Mouse (Mus musculus): Measurements from ENCODE around the gene Dhrs1. TPM values are rescaled to one million over a fixed set of nuclear protein-coding genes. Genes with fewer than 3 reads are reported as not detected.

Gene Dhrs1
- polyA plus RNA-seq, 1 experiment = 122 TPM

DNA sequence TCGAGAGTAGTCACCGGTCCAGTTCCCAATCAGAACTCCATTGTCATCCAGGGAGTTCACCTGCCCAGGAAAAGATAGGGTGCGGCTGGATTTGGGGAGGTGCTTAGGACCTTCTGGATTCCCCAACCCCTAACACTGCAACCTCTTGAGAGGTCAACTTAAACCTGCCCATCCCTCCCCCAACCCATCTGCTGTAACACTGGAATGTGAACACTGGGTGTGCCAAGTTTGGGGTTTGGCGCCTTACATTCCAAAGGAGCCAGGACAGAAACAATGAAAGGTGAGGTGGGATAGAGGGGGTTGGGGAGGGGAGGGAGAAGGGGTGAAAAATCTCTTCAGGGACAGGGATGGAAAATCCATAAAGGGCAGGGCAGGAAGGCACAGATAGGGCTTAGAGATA is 36.0 kb downstream of the Dhrs1 start:
- WGBS = 85% methylated on average over 4 of the region's 4 CpGs

DNA sequence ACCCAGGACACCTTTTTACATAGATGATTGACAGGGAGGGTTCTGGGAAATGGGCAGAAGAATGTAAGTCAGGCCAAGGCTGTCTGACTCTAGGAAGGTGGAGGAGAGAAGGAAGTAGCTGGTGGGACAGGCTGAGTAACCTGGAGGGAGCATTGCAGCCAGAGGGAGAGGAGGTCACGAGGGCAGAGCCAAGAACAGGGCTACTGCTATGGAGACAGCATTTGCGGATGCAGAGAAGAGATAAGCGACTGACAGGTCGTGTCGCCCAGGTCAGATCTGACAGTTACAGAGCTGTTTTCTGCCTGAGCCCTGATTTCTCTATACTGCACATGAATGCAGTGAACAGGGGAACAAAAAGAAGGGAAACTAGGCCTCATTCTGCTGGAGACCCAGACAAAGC is 38.1 kb downstream of the Dhrs1 start:
- no peak for DNase-seq
- no peak overlapping the region for H3K27ac ChIP-seq (ENCODE audit: insufficient read depth, low read length)
- WGBS = 90% methylated on average over 5 of the region's 5 CpGs

More for the DNA sequence above, 36.0 kb downstream of the Dhrs1 start:
- no peak overlapping the region for H3K4me3 ChIP-seq (replicated peaks; ENCODE audit: insufficient read depth, low read depth, low read length)
- TF ChIP-seq POLR2A (IDR thresholded peaks at IDR 0.05; ENCODE audit: borderline replicate concordance, insufficient read depth, low read length) (no peak), CTCF (IDR thresholded peaks at IDR 0.05; ENCODE audit: borderline replicate concordance, insufficient read depth, low read depth, low read length) (no peak)
- H3K4me1 ChIP-seq (ENCODE audit: control insufficient read depth, insufficient read depth, low read length) = no peaks in the 10 kb centered on the region
- H3K27ac ChIP-seq (ENCODE audit: insufficient read depth, low read length) = no peak overlapping the region
- no peaks in the 10 kb centered on the region for H3K27me3 ChIP-seq (ENCODE audit: control insufficient read depth, insufficient read depth, low read length)
- DNase-seq = no peak

DNA sequence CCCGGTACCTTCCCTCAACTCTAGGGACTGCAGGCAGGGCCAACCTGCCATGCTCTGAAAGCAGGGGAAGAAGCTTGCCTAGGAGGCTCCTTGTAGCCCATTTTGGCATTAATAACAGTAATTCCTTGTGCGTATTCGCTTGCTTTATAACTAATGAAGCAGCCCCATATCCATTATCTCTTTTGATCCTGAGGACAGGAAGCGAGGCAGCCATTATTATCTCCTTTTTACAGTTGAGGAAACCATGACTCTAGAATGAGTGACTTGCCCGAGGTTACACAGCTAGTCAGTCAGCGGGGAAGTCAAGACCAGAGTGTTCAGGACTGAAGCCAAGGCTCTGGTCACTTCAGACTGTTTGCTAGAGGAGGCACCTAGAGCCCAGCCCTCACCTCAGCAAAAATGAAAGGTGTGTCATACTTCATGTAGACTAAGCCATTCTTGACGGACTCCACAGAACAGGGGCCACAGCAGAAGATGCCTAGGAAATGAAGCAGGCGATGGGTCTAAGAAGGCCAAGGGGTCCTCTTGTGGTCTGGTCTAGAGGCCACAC is 39.4 kb downstream of the Dhrs1 start:
- DNase-seq = no peak
- no peak overlapping the region for H3K27ac ChIP-seq (ENCODE audit: insufficient read depth, low read length)
- WGBS = 90% methylated on average over 8 of the region's 8 CpGs
- H3K4me3 ChIP-seq (replicated peaks; ENCODE audit: insufficient read depth, low read depth, low read length) = no peak overlapping the region
- no peaks in the 10 kb centered on the region for H3K27me3 ChIP-seq (ENCODE audit: control insufficient read depth, insufficient read depth, low read length)
- TF ChIP-seq POLR2A (IDR thresholded peaks at IDR 0.05; ENCODE audit: borderline replicate concordance, insufficient read depth, low read length) (no peak), CTCF (IDR thresholded peaks at IDR 0.05; ENCODE audit: borderline replicate concordance, insufficient read depth, low read depth, low read length) (no peak)
- no peaks in the 10 kb centered on the region for H3K4me1 ChIP-seq (ENCODE audit: control insufficient read depth, insufficient read depth, low read length)

More for the DNA sequence above, 38.1 kb downstream of the Dhrs1 start:
- Histone ChIP-seq H3K27me3 (ENCODE audit: control insufficient read depth, insufficient read depth, low read length) (no peaks in the 10 kb centered on the region), H3K4me3 (replicated peaks; ENCODE audit: insufficient read depth, low read depth, low read length) (no peak overlapping the region), H3K4me1 (ENCODE audit: control insufficient read depth, insufficient read depth, low read length) (no peaks in the 10 kb centered on the region)
- no peak for TF ChIP-seq POLR2A (IDR thresholded peaks at IDR 0.05; ENCODE audit: borderline replicate concordance, insufficient read depth, low read length)
- TF ChIP-seq CTCF (IDR thresholded peaks at IDR 0.05; ENCODE audit: borderline replicate concordance, insufficient read depth, low read depth, low read length) = no peak

DNA sequence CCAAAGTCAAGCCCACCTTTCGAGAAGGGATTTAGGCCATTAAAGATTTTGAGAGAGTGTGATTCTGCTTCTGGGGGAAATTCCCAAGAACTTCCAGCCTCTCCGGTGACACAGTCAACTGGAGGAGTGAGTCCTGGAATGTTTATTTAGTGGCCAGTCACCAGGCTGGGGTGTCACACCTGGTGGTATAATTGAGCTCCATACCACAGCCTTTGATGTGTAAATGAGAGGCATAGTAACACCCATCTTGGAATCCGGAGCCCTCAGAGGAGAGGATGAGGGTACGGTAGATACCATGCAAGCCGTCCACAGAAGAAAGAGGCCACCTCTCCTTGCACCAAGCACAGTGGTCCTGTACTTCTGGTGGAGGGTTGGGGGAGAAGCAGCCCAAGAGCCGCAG is 42.7 kb downstream of the Dhrs1 start:
- WGBS = 71% methylated on average over 6 of the region's 6 CpGs
- TF ChIP-seq CTCF (IDR thresholded peaks at IDR 0.05; ENCODE audit: borderline replicate concordance, insufficient read depth, low read depth, low read length) = no peak
- no peak for TF ChIP-seq POLR2A (IDR thresholded peaks at IDR 0.05; ENCODE audit: borderline replicate concordance, insufficient read depth, low read length)

DNA sequence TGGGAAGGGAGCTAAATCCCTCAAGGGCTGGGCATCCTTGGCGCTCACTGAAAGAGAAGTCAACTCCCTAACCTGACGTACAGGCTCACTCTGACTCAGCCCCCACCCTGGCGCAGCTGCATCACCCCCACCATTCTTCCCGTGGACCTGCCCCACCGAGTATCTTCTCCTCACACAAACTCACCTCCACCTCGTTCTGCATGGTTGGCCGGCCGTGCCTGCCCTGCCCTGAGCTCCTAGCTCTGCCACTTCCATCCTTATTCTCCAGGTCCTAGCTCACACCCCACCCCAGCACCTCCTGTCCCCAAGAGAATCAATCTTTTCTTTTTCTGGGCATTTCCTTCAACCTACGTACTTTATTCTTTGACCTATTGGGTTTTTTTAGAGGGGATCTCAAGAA is 44.4 kb downstream of the Dhrs1 start:
- WGBS = 56% methylated on average over 9 of the region's 9 CpGs
- Histone ChIP-seq H3K4me1 (ENCODE audit: control insufficient read depth, insufficient read depth, low read length) (no peaks in the 10 kb centered on the region), H3K27ac (ENCODE audit: insufficient read depth, low read length) (no peak overlapping the region), H3K4me3 (replicated peaks; ENCODE audit: insufficient read depth, low read depth, low read length) (no peak overlapping the region), H3K27me3 (ENCODE audit: control insufficient read depth, insufficient read depth, low read length) (no peaks in the 10 kb centered on the region)
- TF ChIP-seq POLR2A (IDR thresholded peaks at IDR 0.05; ENCODE audit: borderline replicate concordance, insufficient read depth, low read length) (no peak), CTCF (IDR thresholded peaks at IDR 0.05; ENCODE audit: borderline replicate concordance, insufficient read depth, low read depth, low read length) (no peak)
- DNase-seq = no peak

More for the DNA sequence above, 42.7 kb downstream of the Dhrs1 start:
- Histone ChIP-seq H3K4me1 (ENCODE audit: control insufficient read depth, insufficient read depth, low read length) (no peaks in the 10 kb centered on the region), H3K4me3 (replicated peaks; ENCODE audit: insufficient read depth, low read depth, low read length) (no peak overlapping the region), H3K27ac (ENCODE audit: insufficient read depth, low read length) (no peak overlapping the region), H3K27me3 (ENCODE audit: control insufficient read depth, insufficient read depth, low read length) (no peaks in the 10 kb centered on the region)
- DNase-seq = no peak

DNA sequence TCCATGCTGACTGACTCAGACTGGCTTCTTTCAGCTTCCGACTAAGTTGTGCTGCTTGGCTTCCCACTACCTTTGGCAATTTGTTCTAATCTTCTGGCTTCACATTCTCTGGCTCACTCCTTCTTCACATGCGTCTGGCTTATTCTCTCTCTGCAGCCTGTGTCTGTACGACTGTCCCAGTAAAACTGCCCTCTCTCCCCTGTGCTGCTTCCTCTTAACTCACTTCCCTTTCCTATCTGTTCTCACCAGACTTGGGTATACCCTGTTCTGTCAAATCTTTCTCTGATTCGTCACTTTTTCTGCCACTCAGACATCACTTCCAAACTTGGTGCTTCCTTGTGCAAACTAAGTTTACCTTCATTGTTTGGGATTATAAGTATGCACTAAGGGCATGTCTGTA is 48.3 kb downstream of the Dhrs1 start:
- Histone ChIP-seq H3K4me1 (ENCODE audit: control insufficient read depth, insufficient read depth, low read length) (no peaks in the 10 kb centered on the region), H3K27ac (ENCODE audit: insufficient read depth, low read length) (no peak overlapping the region), H3K4me3 (replicated peaks; ENCODE audit: insufficient read depth, low read depth, low read length) (no peak overlapping the region), H3K27me3 (ENCODE audit: control insufficient read depth, insufficient read depth, low read length) (no peaks in the 10 kb centered on the region)
- 69% methylated on average over 4 of the region's 4 CpGs for WGBS
- DNase-seq = no peak
- TF ChIP-seq POLR2A (IDR thresholded peaks at IDR 0.05; ENCODE audit: borderline replicate concordance, insufficient read depth, low read length) (no peak), CTCF (IDR thresholded peaks at IDR 0.05; ENCODE audit: borderline replicate concordance, insufficient read depth, low read depth, low read length) (no peak)

DNA sequence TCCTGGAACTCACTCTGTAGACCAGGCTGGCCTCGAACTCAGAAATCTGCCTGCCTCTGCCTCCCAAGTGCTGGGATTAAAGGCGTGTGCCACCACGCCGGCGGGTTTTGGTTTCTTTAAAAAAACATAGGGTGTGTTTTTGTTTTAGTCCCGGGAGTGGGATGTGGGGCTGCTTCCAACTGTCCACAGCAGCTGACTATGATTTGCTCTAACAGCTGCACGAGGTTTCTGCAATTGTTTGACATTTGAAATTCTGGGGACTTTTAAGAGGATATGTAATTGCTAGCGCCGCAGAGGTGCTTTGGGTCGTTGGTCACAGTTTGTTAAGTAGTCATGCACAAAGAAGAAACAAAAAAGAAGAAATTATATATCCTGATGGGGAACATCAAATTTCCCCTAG is 56.1 kb downstream of the Dhrs1 start:
- H3K4me1 ChIP-seq (ENCODE audit: control insufficient read depth, insufficient read depth, low read length) = no peaks in the 10 kb centered on the region
- no peak for DNase-seq
- WGBS = 72% methylated on average over 10 of the region's 10 CpGs
- no peaks in the 10 kb centered on the region for H3K27me3 ChIP-seq (ENCODE audit: control insufficient read depth, insufficient read depth, low read length)
- H3K4me3 ChIP-seq (replicated peaks; ENCODE audit: insufficient read depth, low read depth, low read length) = no peak overlapping the region
- TF ChIP-seq CTCF (IDR thresholded peaks at IDR 0.05; ENCODE audit: borderline replicate concordance, insufficient read depth, low read depth, low read length) = no peak
- no peak for TF ChIP-seq POLR2A (IDR thresholded peaks at IDR 0.05; ENCODE audit: borderline replicate concordance, insufficient read depth, low read length)
- no peak overlapping the region for H3K27ac ChIP-seq (ENCODE audit: insufficient read depth, low read length)

Other genes starting within 250 kb of the Dhrs1 start
- 39.8 and 56.8 TPM in 2 replicates for gene Cpne6, start 235.2 kb downstream of the Dhrs1 start, polyA plus RNA-seq (2012; rRNA removed)
- gene Nrl, start 220.7 kb downstream of the Dhrs1 start, polyA plus RNA-seq (2012; rRNA removed) = 0.33 and 0.56 TPM in 2 replicates
- 44.8 and 49.3 TPM in 2 replicates for gene Pck2, start 205.4 kb downstream of the Dhrs1 start, polyA plus RNA-seq (2012; rRNA removed)
- gene Dcaf11, start 185.7 kb downstream of the Dhrs1 start, polyA plus RNA-seq (2012; rRNA removed) = 115 and 127 TPM in 2 replicates
- 0.97 TPM in 2 replicates for gene A730061H03Rik, start 185.3 kb downstream of the Dhrs1 start, polyA plus RNA-seq (2012; rRNA removed)
- not detected in 2 replicates for gene Fitm1, start 170.1 kb downstream of the Dhrs1 start, polyA plus RNA-seq (2012; rRNA removed)
- 38.4 and 40.7 TPM in 2 replicates for gene Psme1, start 167.6 kb downstream of the Dhrs1 start, polyA plus RNA-seq (2012; rRNA removed)
- 90.9 and 92.8 TPM in 2 replicates for gene Emc9, start 160.4 kb downstream of the Dhrs1 start, polyA plus RNA-seq (2012; rRNA removed)
- 43.1 and 46.8 TPM in 2 replicates for gene Psme2, start 154.6 kb downstream of the Dhrs1 start, polyA plus RNA-seq (2012; rRNA removed)
- 31.1 and 32.9 TPM in 2 replicates for gene Rnf31, start 154.0 kb downstream of the Dhrs1 start, polyA plus RNA-seq (2012; rRNA removed)
- 18.4 and 20.3 TPM in 2 replicates for gene Irf9, start 142.1 kb downstream of the Dhrs1 start, polyA plus RNA-seq (2012; rRNA removed)
- gene Rec8, start 127.7 kb downstream of the Dhrs1 start, polyA plus RNA-seq (2012; rRNA removed) = 71.2 and 79.1 TPM in 2 replicates
- gene Ipo4, start 109.7 kb downstream of the Dhrs1 start, polyA plus RNA-seq (2012; rRNA removed) = 150 and 151 TPM in 2 replicates
- 4.9 and 5.6 TPM in 2 replicates for gene Gm49378, start 107.8 kb downstream of the Dhrs1 start, polyA plus RNA-seq (2012; rRNA removed)
- gene Tm9sf1, start 101.9 kb downstream of the Dhrs1 start, polyA plus RNA-seq (2012; rRNA removed) = 35.3 and 40.1 TPM in 2 replicates
- 0.40 and 0.61 TPM in 2 replicates for gene Tssk4, start 95.5 kb downstream of the Dhrs1 start, polyA plus RNA-seq (2012; rRNA removed)
- 44.8 and 44.9 TPM in 2 replicates for gene Mdp1, start 85.2 kb downstream of the Dhrs1 start, polyA plus RNA-seq (2012; rRNA removed)
- 29.2 and 29.6 TPM in 2 replicates for gene Gmpr2, start 73.7 kb downstream of the Dhrs1 start, polyA plus RNA-seq (2012; rRNA removed)
- 414 and 434 TPM in 2 replicates for gene Nedd8, start 73.6 kb downstream of the Dhrs1 start, polyA plus RNA-seq (2012; rRNA removed)
- 36.0 and 38.5 TPM in 2 replicates for gene Tinf2, start 63.9 kb downstream of the Dhrs1 start, polyA plus RNA-seq (2012; rRNA removed)
- 0.07 and 0.08 TPM in 2 replicates for gene Tgm1, start 31.8 kb downstream of the Dhrs1 start, polyA plus RNA-seq (2012; rRNA removed)
- 64.1 and 66.8 TPM in 2 replicates for gene Rabggta, start 23.4 kb downstream of the Dhrs1 start, polyA plus RNA-seq (2012; rRNA removed)
- gene Nop9, start within 50 bp of the Dhrs1 start, polyA plus RNA-seq (2012; rRNA removed) = 10.7 and 10.8 TPM in 2 replicates
- gene Cideb, start 12.8 kb upstream of the Dhrs1 start, polyA plus RNA-seq (2012; rRNA removed) = 10.5 and 15.2 TPM in 2 replicates
- 0.07 and 0.08 TPM in 2 replicates for gene Ltb4r2, start 15.7 kb upstream of the Dhrs1 start, polyA plus RNA-seq (2012; rRNA removed)
- gene Ltb4r1, start 20.3 kb upstream of the Dhrs1 start, polyA plus RNA-seq (2012; rRNA removed) = 0.33 and 0.36 TPM in 2 replicates
- 4.0 and 4.1 TPM in 2 replicates for gene Adcy4, start 38.4 kb upstream of the Dhrs1 start, polyA plus RNA-seq (2012; rRNA removed)
- gene Ripk3, start 43.2 kb upstream of the Dhrs1 start, polyA plus RNA-seq (2012; rRNA removed) = 0.39 and 0.60 TPM in 2 replicates
- 1.5 and 1.7 TPM in 2 replicates for gene Nfatc4, start 77.5 kb upstream of the Dhrs1 start, polyA plus RNA-seq (2012; rRNA removed)
- 4.5 and 4.8 TPM in 2 replicates for gene Nynrin, start 108.3 kb upstream of the Dhrs1 start, polyA plus RNA-seq (2012; rRNA removed)
- 534 and 635 TPM in 2 replicates for gene Cbln3, start 138.7 kb upstream of the Dhrs1 start, polyA plus RNA-seq (2012; rRNA removed)
- gene Khnyn, start 139.3 kb upstream of the Dhrs1 start, polyA plus RNA-seq (2012; rRNA removed) = 47.4 and 52.8 TPM in 2 replicates
- gene Sdr39u1, start 154.6 kb upstream of the Dhrs1 start, polyA plus RNA-seq (2012; rRNA removed) = 214 and 218 TPM in 2 replicates
- not detected in 2 replicates for gene Cma1, start 199.0 kb upstream of the Dhrs1 start, polyA plus RNA-seq (2012; rRNA removed)
- gene Cma2, start 205.3 kb upstream of the Dhrs1 start, polyA plus RNA-seq (2012; rRNA removed) = not detected in 2 replicates